Mouse (Mus musculus): ENCODE results near the gene Lgals2. TPM values are rescaled to one million over a fixed set of nuclear protein-coding genes. Genes with fewer than 3 reads are reported as not detected.

Gene Lgals2
- polyA plus RNA-seq, 1 experiment from 2014 or later, result 210 TPM

- ATAC-seq (ENCODE audit: insufficient read depth, low FRiP score, low read depth), result no peak
- Histone ChIP-seq H3K9ac (no peak overlapping the region), H3K4me1 (peaks cover 27% of the 10 kb centered on the region), H3K4me2 (no peak overlapping the region), H3K27me3 (replicated peaks) (no peaks in the 10 kb centered on the region), H3K36me3 (no peaks in the 10 kb centered on the region), H3K4me3 (replicated peaks) (no peak overlapping the region), H3K9me3 (no peaks in the 10 kb centered on the region), H3K27ac (no peak overlapping the region)
- 35% methylated on average over 5 of the region's 5 CpGs for WGBS
Observed at GRCm38 (mm10) chr15:78872021-78872608, 16.8 kb upstream of the Lgals2 start.

- 27% methylated on average over 6 of the region's 6 CpGs for WGBS
- H3K27ac ChIP-seq, result no peak overlapping the region
- H3K27me3 ChIP-seq (replicated peaks), result no peaks in the 10 kb centered on the region
- H3K9ac ChIP-seq, result no peak overlapping the region
- no peaks in the 10 kb centered on the region for H3K9me3 ChIP-seq
- no peak for ATAC-seq (ENCODE audit: insufficient read depth, low FRiP score, low read depth)
- H3K4me1 ChIP-seq, result peaks cover 16% of the 10 kb centered on the region
- no peak overlapping the region for H3K4me2 ChIP-seq
- H3K4me3 ChIP-seq (replicated peaks), result no peak overlapping the region
- no peaks in the 10 kb centered on the region for H3K36me3 ChIP-seq
Observed at GRCm38 (mm10) chr15:78869775-78870174, 14.4 kb upstream of the Lgals2 start.

GRCm38 (mm10) chr15:78868826-78869233 is 13.5 kb upstream of the Lgals2 start:
- no peak overlapping the region; the same call in 1 of the 2 replicates for H3K4me2 ChIP-seq
- H3K9ac ChIP-seq, result no peak overlapping the region
- H3K36me3 ChIP-seq, result no peaks in the 10 kb centered on the region
- peaks cover 18% of the 10 kb centered on the region for H3K4me1 ChIP-seq
- H3K9me3 ChIP-seq, result no peaks in the 10 kb centered on the region
- WGBS, result 40% methylated on average over 7 of the region's 7 CpGs
- H3K4me3 ChIP-seq (replicated peaks), result no peak overlapping the region
- H3K27ac ChIP-seq, result peak overlapping the region; percentile 91
- H3K27me3 ChIP-seq (replicated peaks), result no peaks in the 10 kb centered on the region
- ATAC-seq (ENCODE audit: insufficient read depth, low FRiP score, low read depth), result peak; percentile 52; the same call in 1 of the 2 replicates

GRCm38 (mm10) chr15:78868398-78868797 is 13.1 kb upstream of the Lgals2 start:
- 9% methylated on average over 9 of the region's 9 CpGs for WGBS
- peaks cover 22% of the 10 kb centered on the region for H3K4me1 ChIP-seq
- H3K27ac ChIP-seq, result peak overlapping the region; percentile 91
- no peaks in the 10 kb centered on the region for H3K9me3 ChIP-seq
- peak; percentile 65 for ATAC-seq (ENCODE audit: insufficient read depth, low FRiP score, low read depth)
- H3K4me2 ChIP-seq, result no peak overlapping the region; the same call in 1 of the 2 replicates
- H3K36me3 ChIP-seq, result no peaks in the 10 kb centered on the region
- no peak overlapping the region for H3K9ac ChIP-seq
- H3K4me3 ChIP-seq (replicated peaks), result no peak overlapping the region
- no peaks in the 10 kb centered on the region for H3K27me3 ChIP-seq (replicated peaks)

GRCm38 (mm10) chr15:78863852-78864253 is 8.5 kb upstream of the Lgals2 start:
- Histone ChIP-seq H3K4me2 (no peak overlapping the region), H3K36me3 (no peaks in the 10 kb centered on the region), H3K9me3 (no peaks in the 10 kb centered on the region), H3K9ac (no peak overlapping the region), H3K4me1 (peaks cover 19% of the 10 kb centered on the region), H3K27me3 (replicated peaks) (no peaks in the 10 kb centered on the region), H3K4me3 (replicated peaks) (no peak overlapping the region), H3K27ac (peak overlapping the region; percentile 22; the same call in 1 of the 2 replicates)
- ATAC-seq (ENCODE audit: insufficient read depth, low FRiP score, low read depth), result no peak
- WGBS, result 52% methylated on average over 13 of the region's 13 CpGs

GRCm38 (mm10) chr15:78863154-78863553 is 7.8 kb upstream of the Lgals2 start:
- Histone ChIP-seq H3K9me3 (no peaks in the 10 kb centered on the region), H3K4me3 (replicated peaks) (no peak overlapping the region), H3K9ac (no peak overlapping the region), H3K27me3 (replicated peaks) (no peaks in the 10 kb centered on the region), H3K4me2 (no peak overlapping the region), H3K27ac (no peak overlapping the region), H3K4me1 (peaks cover 12% of the 10 kb centered on the region), H3K36me3 (no peaks in the 10 kb centered on the region)
- WGBS, result 56% methylated on average over 2 of the region's 2 CpGs
- no peak for ATAC-seq (ENCODE audit: insufficient read depth, low FRiP score, low read depth)

- Histone ChIP-seq H3K9me3 (no peaks in the 10 kb centered on the region), H3K36me3 (no peaks in the 10 kb centered on the region), H3K9ac (no peak overlapping the region), H3K4me1 (peaks cover 6% of the 10 kb centered on the region; the same call in 1 of the 2 replicates), H3K4me3 (replicated peaks) (no peak overlapping the region), H3K27ac (no peak overlapping the region), H3K27me3 (replicated peaks) (no peaks in the 10 kb centered on the region), H3K4me2 (no peak overlapping the region)
- 79% methylated on average over 5 of the region's 5 CpGs for WGBS
- no peak for ATAC-seq (ENCODE audit: insufficient read depth, low FRiP score, low read depth)
Observed at GRCm38 (mm10) chr15:78862280-78862679, 7.0 kb upstream of the Lgals2 start.

GRCm38 (mm10) chr15:78859714-78860113 is 4.4 kb upstream of the Lgals2 start:
- no peak for ATAC-seq (ENCODE audit: insufficient read depth, low FRiP score, low read depth)
- Histone ChIP-seq H3K4me3 (replicated peaks) (no peak overlapping the region), H3K9me3 (no peaks in the 10 kb centered on the region), H3K36me3 (no peaks in the 10 kb centered on the region), H3K27me3 (replicated peaks) (no peaks in the 10 kb centered on the region), H3K4me1 (peaks cover 6% of the 10 kb centered on the region; the same call in 1 of the 2 replicates), H3K9ac (no peak overlapping the region), H3K4me2 (no peak overlapping the region), H3K27ac (no peak overlapping the region)
- WGBS, result 57% methylated on average over 6 of the region's 6 CpGs

- H3K27ac ChIP-seq, result no peak overlapping the region
Observed at GRCm38 (mm10) chr15:78859311-78859710, 4.0 kb upstream of the Lgals2 start.

GRCm38 (mm10) chr15:78857009-78857408 is 1.7 kb upstream of the Lgals2 start:
- no peaks in the 10 kb centered on the region for H3K9me3 ChIP-seq
- H3K4me3 ChIP-seq (replicated peaks), result no peak overlapping the region
- no peaks in the 10 kb centered on the region for H3K36me3 ChIP-seq
- 74% methylated on average over 7 of the region's 7 CpGs for WGBS
- H3K9ac ChIP-seq, result no peak overlapping the region
- no peak for ATAC-seq (ENCODE audit: insufficient read depth, low FRiP score, low read depth)
- H3K4me2 ChIP-seq, result no peak overlapping the region
- no peaks in the 10 kb centered on the region for H3K27me3 ChIP-seq (replicated peaks)
- H3K4me1 ChIP-seq, result no peaks in the 10 kb centered on the region
- H3K27ac ChIP-seq, result no peak overlapping the region

More at GRCm38 (mm10) chr15:78859311-78859710, 4.0 kb upstream of the Lgals2 start:
- Histone ChIP-seq H3K36me3 (no peaks in the 10 kb centered on the region), H3K4me3 (replicated peaks) (no peak overlapping the region), H3K27me3 (replicated peaks) (no peaks in the 10 kb centered on the region), H3K9ac (no peak overlapping the region), H3K4me2 (no peak overlapping the region), H3K9me3 (no peaks in the 10 kb centered on the region), H3K4me1 (peaks cover 6% of the 10 kb centered on the region; the same call in 1 of the 2 replicates)
- 66% methylated on average over 4 of the region's 4 CpGs for WGBS
- no peak for ATAC-seq (ENCODE audit: insufficient read depth, low FRiP score, low read depth)

GRCm38 (mm10) chr15:78851505-78852153 is 3.7 kb downstream of the Lgals2 start:
- Histone ChIP-seq H3K4me3 (replicated peaks) (no peak overlapping the region), H3K4me2 (peak overlapping the region; percentile 24; the same call in 1 of the 2 replicates), H3K36me3 (no peaks in the 10 kb centered on the region), H3K4me1 (peaks cover 28% of the 10 kb centered on the region), H3K9ac (no peak overlapping the region), H3K9me3 (no peaks in the 10 kb centered on the region), H3K27ac (peak overlapping the region; percentile 91), H3K27me3 (replicated peaks) (no peaks in the 10 kb centered on the region)
- ATAC-seq (ENCODE audit: insufficient read depth, low FRiP score, low read depth), result peak; percentile 74
- WGBS, result 8% methylated on average over 13 of the region's 13 CpGs

- peaks cover 32% of the 10 kb centered on the region for H3K4me1 ChIP-seq
- 41% methylated on average over 6 of the region's 6 CpGs for WGBS
- H3K9me3 ChIP-seq, result no peaks in the 10 kb centered on the region
- no peak for ATAC-seq (ENCODE audit: insufficient read depth, low FRiP score, low read depth)
- H3K9ac ChIP-seq, result no peak overlapping the region
- no peaks in the 10 kb centered on the region for H3K27me3 ChIP-seq (replicated peaks)
- no peaks in the 10 kb centered on the region for H3K36me3 ChIP-seq
- H3K27ac ChIP-seq, result peak overlapping the region; percentile 91
- no peak overlapping the region for H3K4me3 ChIP-seq (replicated peaks)
- H3K4me2 ChIP-seq, result no peak overlapping the region
Observed at GRCm38 (mm10) chr15:78850944-78851343, 4.4 kb downstream of the Lgals2 start.
